Mouse (Mus musculus) C2C12 (cell line): ENCODE measurements around the gene Actb. TPM values are rescaled to one million over a fixed set of nuclear protein-coding genes. Genes with fewer than 3 reads are reported as not detected.

ENCODE experiments used
- H3K27me3 ChIP-seq: one replicate; pipeline ENCODE4 v1.6.1; 2011; ENCODE audit not compliant: control insufficient read depth, insufficient read depth, insufficient read length
- H3K36me3 ChIP-seq: one replicate; pipeline ENCODE4 v1.6.1; 2011; ENCODE audit not compliant: control insufficient read depth, insufficient read depth
- H3K4me3 ChIP-seq: one replicate; pipeline ENCODE4 v1.5.1; 2011; ENCODE audit warnings: mild to moderate bottlenecking, control low read depth; ENCODE audit not compliant: poor library complexity, insufficient read depth, severe bottlenecking
- H3K79me2 ChIP-seq: one replicate; pipeline ENCODE4 v1.6.1; 2011; ENCODE audit not compliant: control insufficient read depth, insufficient read depth
- H3K79me3 ChIP-seq: one replicate; pipeline ENCODE4 v1.6.1; 2011; ENCODE audit warnings: low read depth, control low read depth
- H3ac ChIP-seq: one replicate; pipeline ENCODE3; 2011; ENCODE audit warnings: low read depth; ENCODE audit not compliant: control insufficient read depth, insufficient read length
- CEBPB ChIP-seq: IDR thresholded peaks from one replicate; pipeline ENCODE4 v1.6.1; 2011; ENCODE audit warnings: low read depth, mild to moderate bottlenecking, control low read depth, moderate library complexity
- CTCF ChIP-seq: IDR thresholded peaks from one replicate; pipeline ENCODE4 v1.5.1; 2011; ENCODE audit not compliant: control insufficient read depth, insufficient read depth, insufficient read length
- FOSL1 ChIP-seq: IDR thresholded peaks from one replicate; pipeline ENCODE4 v1.8.0; 2011; ENCODE audit warnings: mild to moderate bottlenecking, low read length; ENCODE audit not compliant: poor library complexity, insufficient read depth, severe bottlenecking
- MAX ChIP-seq: IDR thresholded peaks from one replicate; pipeline ENCODE4 v1.6.1; 2011; ENCODE audit warnings: mild to moderate bottlenecking, control low read depth
- MYOD1 ChIP-seq: IDR thresholded peaks from one replicate; pipeline ENCODE4 v1.6.1; 2011; ENCODE audit warnings: low read depth; ENCODE audit not compliant: control insufficient read depth, insufficient read length
- MYOG ChIP-seq: IDR thresholded peaks from one replicate; pipeline ENCODE4 v1.6.1; 2011; ENCODE audit not compliant: control insufficient read depth, insufficient read length; ENCODE audit errors: extremely low read depth
- USF1 ChIP-seq: IDR thresholded peaks from one replicate; pipeline ENCODE4 v1.6.1; 2011; ENCODE audit warnings: low read depth, mild to moderate bottlenecking, control low read depth, moderate library complexity
- long read RNA-seq, 2 experiments: library from polyadenylated mRNA; unstranded; transcript quantifications; one replicate each; pipeline ENCODE4 v2.0.0; 2019 to 2020
- polyA plus RNA-seq: library from polyadenylated mRNA; unstranded; fragments of >200 nt; fragmentation: generic; extraction: Trizol; gene quantifications from one replicate; pipeline ENCODE4 v1.2.1, GENCODE M21; 2012; ENCODE audit warnings: missing spikeins

The Actb gene
- 6,665 TPM for polyA plus RNA-seq
- long read RNA-seq, experiment 1, transcript Actb-201 (6 exons, 1,920 nt), result major isoform, 624 of 6,565 reads
- long read RNA-seq, experiment 1, partial matches to known transcripts, result 106 of 6,565 reads
- long read RNA-seq, experiment 1, other reads (novel, unspliced or antisense), result 5,834 of 6,565 reads
- long read RNA-seq, experiment 2, transcript Actb-201 (6 exons, 1,920 nt), result major isoform, 6,590 of 6,802 reads
- long read RNA-seq, experiment 2, partial matches to known transcripts, result 180 of 6,802 reads
- long read RNA-seq, experiment 2, other reads (novel, unspliced or antisense), result 32 of 6,802 reads

GRCm38 (mm10) chr5:142906532-142907047, at the start of gene Actb:
Actb (minus strand) TSS chr5:142906754.
- Histone ChIP-seq H3K79me2 (peaks cover 71% of the 10 kb centered on the region), H3K27me3 (no peaks in the 10 kb centered on the region), H3K79me3 (peaks cover 30% of the 10 kb centered on the region), H3K36me3 (peaks cover 39% of the 10 kb centered on the region), H3K4me3 (peak within 1 kb of the TSS; percentile 99), H3ac (peak within 1 kb of the TSS; percentile 93)
- TF ChIP-seq FOSL1 (no peak), USF1 (no peak), CTCF (no peak), CEBPB (no peak), MAX (no peak), MYOD1 (no peak), MYOG (no peak)

- no peaks in the 10 kb centered on the region for H3K27me3 ChIP-seq
- no peak overlapping the region for H3K4me3 ChIP-seq
- no peaks in the 10 kb centered on the region for H3K36me3 ChIP-seq
- TF ChIP-seq FOSL1 (no peak), MYOG (no peak), CTCF (no peak), USF1 (no peak), MAX (no peak), MYOD1 (no peak), CEBPB (no peak)
- no peaks in the 10 kb centered on the region for H3K79me2 ChIP-seq
- H3ac ChIP-seq, result no peak overlapping the region
- no peaks in the 10 kb centered on the region for H3K79me3 ChIP-seq
These were observed 47.1 kb upstream of the Actb start for GRCm38 (mm10) chr5:142953641-142954040.

GRCm38 (mm10) chr5:142950405-142950804, 43.9 kb upstream of the Actb start:
- no peaks in the 10 kb centered on the region for H3K27me3 ChIP-seq
- H3K36me3 ChIP-seq, result no peaks in the 10 kb centered on the region
- TF ChIP-seq MAX (no peak), CTCF (no peak), CEBPB (no peak), FOSL1 (no peak), USF1 (no peak), MYOG (no peak)
- H3ac ChIP-seq, result no peak overlapping the region
- H3K79me2 ChIP-seq, result no peaks in the 10 kb centered on the region
- H3K79me3 ChIP-seq, result no peaks in the 10 kb centered on the region
- H3K4me3 ChIP-seq, result no peak overlapping the region

GRCm38 (mm10) chr5:142949580-142949979, 43.0 kb upstream of the Actb start:
- Histone ChIP-seq H3K36me3 (no peaks in the 10 kb centered on the region), H3K79me2 (no peaks in the 10 kb centered on the region), H3K79me3 (no peaks in the 10 kb centered on the region), H3K27me3 (no peaks in the 10 kb centered on the region), H3ac (no peak overlapping the region), H3K4me3 (no peak overlapping the region)
- TF ChIP-seq MYOD1, result no peak
- no peak for TF ChIP-seq MAX
- TF ChIP-seq MYOG, result no peak
- no peak for TF ChIP-seq CTCF
- TF ChIP-seq FOSL1, result no peak
- TF ChIP-seq CEBPB, result no peak
- no peak for TF ChIP-seq USF1

GRCm38 (mm10) chr5:142947460-142947859, 40.9 kb upstream of the Actb start:
- no peak for TF ChIP-seq MYOG
- TF ChIP-seq CEBPB, result no peak
- TF ChIP-seq FOSL1, result no peak
- TF ChIP-seq CTCF, result no peak
- no peak for TF ChIP-seq MYOD1
- TF ChIP-seq MAX, result no peak
- no peak for TF ChIP-seq USF1
- H3ac ChIP-seq, result no peak overlapping the region

More at GRCm38 (mm10) chr5:142947460-142947859, 40.9 kb upstream of the Actb start:
- Histone ChIP-seq H3K27me3 (no peaks in the 10 kb centered on the region), H3K4me3 (no peak overlapping the region), H3K36me3 (no peaks in the 10 kb centered on the region), H3K79me2 (no peaks in the 10 kb centered on the region), H3K79me3 (no peaks in the 10 kb centered on the region)
